Mouse (Mus musculus) left cerebral cortex, postnatal 14 days (tissue): ENCODE measurements at regions not wholly inside any gene's neighbourhood (a gene's known extent, or its start where the extent isn't known, plus 50 kb on each side); places are given as distances from the start of the nearest gene placed in this dataset.
A peak's percentile ranks its signal among the peaks of the same experiment; 100 is the strongest.

Experiments
- DNase-seq, 2 experiments: peaks; one replicate each; pipeline ENCODE4 v3.0.0; 2021 to 2022; ENCODE audit warnings: low spot score in 2 of 2, mixed read lengths in 1 of 2
- intact Hi-C: fragments of 180-260 bp; cut with DNase I; formaldehyde crosslinking; loops from one replicate; pipeline ENCODE4 v1.15.1; 2025

DNA sequence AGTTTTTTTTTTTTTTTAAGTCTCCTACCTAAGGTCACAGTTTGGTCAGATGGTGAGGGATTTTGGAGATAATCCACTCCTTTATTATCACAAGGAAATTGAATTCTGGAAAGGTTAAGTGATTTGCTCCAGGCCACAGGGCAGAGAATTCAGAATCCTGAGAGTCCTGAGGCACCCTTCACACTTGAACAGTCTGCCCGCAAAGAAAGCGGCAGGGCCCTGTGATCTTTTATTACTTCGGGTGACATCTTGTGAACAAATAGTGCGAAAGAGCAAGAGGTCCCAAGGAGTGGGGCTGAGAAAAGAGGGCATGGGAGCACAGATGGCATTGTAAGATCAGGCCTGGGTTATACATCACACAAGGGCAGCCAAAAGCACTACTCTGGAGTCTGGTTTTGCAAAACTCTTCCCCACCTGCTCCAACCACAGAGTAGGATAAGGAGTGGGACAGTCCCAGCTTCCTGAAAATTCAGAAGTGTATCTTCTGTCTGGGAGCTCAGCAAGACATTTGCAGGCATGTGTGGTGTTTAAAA lies 150.5 kb upstream of the Wdr11 start:
- DNase-seq = no peak
- intact Hi-C loops = no loop called here

DNA sequence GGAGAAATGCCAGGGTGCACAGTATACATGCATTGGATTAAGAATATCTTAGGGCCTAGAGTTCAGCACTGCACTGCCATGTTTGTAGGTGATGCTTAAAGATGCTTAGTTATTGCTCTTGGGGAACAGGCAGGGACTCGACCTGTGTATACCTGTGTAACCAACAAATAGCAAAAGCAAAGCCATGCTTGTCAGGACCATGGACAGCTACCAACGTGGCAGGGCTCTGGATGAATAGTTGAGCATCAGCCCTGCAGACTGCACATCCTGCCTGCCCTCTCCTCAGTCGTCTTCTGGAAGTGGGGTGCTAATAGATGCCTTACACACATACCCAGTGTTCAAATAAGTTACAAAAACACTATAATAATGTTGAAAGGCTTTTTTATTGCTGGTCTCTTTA lies 122.2 kb upstream of the Wdr11 start:
- no peak for DNase-seq
- intact Hi-C loops = no loop called here

DNA sequence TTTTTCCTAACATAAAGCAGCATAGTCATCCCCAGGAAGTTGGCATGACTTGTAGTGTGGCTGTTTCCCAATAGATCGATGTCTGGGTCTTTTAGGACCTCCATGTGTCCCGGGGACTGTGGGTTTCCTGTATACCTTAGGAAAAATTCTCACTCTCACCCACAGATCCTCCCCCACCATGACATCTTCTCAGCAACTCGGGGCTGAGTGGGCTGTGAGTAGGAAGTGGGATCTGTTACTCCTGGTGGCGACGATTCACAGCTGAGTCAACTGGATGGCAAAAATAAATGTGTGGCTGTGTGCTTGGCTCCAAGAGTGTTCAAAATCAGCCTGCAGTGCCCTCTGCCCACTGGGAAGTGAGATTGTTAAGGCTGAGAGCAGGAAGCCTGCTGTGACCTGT lies 107.9 kb upstream of the Wdr11 start:
- DNase-seq = peak; percentile 17 to 56
- intact Hi-C loops = no loop called here

DNA sequence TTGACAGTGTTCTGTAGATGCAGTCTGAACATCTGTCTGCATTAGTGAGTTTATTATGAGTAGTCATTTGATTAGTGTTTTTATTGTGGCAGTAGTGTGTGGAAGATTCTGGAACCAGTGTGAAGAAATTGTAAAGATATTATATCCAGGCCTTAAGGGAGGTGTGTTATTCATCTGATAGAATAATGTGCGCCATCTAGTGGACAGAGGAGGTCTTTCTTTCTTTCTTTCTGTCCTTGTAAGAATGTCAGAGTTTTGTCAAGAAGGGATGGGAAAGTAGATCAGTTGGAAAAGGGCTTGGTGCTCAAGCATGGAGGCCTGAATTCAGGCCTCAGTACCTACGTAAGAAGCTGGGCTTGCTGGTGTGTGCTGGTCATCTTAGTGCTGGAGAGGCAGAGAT lies 84.8 kb upstream of the Wdr11 start:
- DNase-seq = peak; percentile 71 to 74
- intact Hi-C loops = loop anchor here (5.0 to 10.0 kb wide), 2 partner anchors 270 to 642 kb away; no protein-coding TSS in a partner anchor

DNA sequence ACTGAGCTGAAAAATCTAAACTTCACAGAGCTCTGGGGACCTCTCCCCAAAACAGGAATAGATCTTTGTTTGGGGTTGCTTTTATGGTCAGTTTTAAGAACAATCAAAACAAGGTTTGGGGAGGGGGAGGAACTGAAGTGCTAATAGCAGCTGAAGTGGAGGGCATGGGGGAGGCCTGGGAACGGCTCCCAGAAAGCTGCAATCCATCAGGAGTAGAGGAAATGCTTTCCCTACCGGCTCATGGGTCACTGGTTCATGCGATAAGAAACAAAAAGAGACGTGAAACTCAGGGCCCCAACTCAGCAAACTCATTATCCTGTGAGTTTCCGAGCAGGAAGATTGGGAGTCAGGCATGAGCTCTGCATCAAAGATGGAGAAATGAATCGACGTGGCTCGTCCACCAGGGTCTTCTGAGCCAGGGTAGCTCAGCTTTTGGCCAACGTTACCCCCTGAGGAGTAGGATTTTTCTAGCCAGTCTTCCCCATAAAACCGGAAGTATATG lies 82.0 kb upstream of the Wdr11 start:
- no peak for DNase-seq
- intact Hi-C loops = loop anchor here (5.0 to 10.0 kb wide), 2 partner anchors 272 to 645 kb away; no protein-coding TSS in a partner anchor

DNA sequence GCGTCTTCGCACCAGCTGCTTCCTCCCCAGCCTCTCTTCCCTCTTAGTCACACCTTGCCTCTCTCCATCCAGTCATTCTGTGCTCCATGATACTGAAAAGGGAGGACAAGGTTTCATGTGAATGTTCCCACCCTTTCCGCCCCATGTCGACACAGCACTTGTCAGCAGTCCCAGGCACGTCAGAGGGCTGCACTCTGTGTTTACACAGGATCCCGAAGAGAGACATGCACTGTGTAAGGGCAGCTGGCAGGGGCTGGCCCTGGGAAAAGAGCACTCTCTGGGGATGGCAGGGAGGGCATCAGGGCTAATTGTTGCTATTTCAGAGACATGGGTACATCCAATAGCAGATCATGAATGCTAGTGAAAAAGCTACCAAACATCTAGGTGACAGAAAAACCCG lies 77.0 kb upstream of the Wdr11 start:
- no peak for DNase-seq
- intact Hi-C loops = no loop called here

DNA sequence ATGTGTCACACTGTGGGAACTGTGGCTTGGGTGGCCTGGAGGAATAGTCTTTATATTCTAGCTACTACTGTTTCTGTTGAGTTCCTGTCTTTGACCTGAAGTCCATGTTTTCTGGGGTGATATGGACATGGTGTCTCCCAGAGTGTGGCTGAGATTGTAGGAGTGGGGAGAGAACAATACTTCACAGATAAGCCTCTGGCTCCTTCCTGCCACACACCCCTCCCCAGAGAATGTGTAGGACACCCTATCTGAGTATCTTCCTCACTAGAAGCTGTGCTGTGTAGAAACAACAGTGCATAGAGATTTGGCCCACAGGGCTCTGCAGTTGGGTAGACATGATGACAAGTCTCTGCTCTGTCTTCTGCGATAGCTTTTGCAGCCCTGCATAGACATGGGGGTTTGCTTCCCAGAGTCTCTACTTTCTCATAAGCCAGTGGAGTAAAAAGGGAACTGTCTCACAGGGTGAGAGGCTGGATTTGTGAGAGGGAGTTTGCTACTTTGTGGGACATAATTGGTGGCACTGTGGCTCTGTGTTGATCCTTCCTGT lies 67.2 kb upstream of the Wdr11 start:
- intact Hi-C loops = no loop called here
- no peak for DNase-seq

DNA sequence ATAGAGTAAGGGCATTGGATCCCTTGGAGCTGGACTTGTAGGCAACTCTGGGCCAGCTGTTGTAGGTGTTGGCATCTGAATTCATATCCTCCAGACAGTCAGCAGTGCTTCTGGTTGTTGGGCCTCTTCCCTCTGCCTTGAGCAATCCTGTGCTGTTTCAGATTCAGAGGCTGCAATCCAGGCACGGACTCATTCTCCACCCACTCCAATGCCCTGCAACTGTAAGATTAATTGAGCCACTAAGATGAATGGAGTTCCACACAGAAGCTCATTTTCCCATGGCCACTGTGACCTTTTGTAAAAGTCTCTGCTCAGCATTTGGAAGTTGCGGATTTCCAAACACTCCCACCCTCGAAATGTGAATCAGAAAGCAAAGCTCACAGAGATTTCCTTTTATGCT lies 65.7 kb upstream of the Wdr11 start:
- no peak for DNase-seq
- intact Hi-C loops = no loop called here

DNA sequence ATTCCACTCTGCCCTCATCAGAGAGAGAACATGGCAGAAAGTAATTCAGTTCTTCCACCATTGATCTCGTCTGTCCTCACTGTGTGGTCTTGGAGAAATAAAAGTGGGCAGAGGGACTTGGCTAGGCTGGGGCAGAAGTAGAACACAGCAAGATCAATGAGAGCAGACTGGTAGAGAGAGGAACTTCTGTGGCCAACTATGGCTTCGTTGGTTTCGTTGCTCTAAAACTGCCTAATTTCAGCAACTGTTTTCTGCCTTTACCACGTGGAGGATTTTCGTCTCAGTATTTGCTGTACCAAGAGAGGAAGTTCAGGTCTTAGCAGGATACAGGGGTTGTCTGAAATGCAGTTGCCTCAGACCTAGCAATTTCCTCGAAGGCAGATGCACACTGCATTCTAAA lies 63.4 kb upstream of the Wdr11 start:
- intact Hi-C loops = no loop called here
- DNase-seq = no peak

DNA sequence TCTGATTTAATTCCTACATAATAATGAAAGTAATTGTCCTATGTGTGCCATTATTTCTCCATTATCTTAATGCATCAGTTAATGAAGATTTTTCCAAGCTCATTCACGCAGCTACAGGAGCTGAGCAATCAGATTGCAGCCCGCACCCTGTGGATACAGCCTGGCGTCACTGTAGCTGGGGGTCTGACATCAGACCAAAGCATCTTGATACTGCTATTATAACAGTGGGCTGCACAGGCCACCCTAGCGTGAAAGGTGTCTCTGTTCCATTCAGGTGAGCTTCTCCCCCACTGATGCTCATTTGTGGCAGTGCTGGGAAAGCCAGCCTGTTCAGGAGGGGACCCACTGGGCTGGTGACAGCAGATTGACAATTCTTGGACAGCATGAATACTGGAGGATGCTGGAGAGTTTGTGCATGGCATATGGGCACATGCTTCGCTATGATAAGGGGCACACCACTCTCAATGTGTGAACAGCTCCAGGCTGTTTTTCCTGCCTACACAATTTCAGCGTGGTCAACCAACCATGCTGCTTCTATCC lies 58.2 kb upstream of the Wdr11 start:
- no peak for DNase-seq
- intact Hi-C loops = no loop called here
